Mouse (Mus musculus): ENCODE data around the gene Gnat3. TPM values are rescaled to one million over a fixed set of nuclear protein-coding genes. Genes with fewer than 3 reads are reported as not detected.

The Gnat3 gene
- polyA plus RNA-seq, 1 experiment = not detected

DNA sequence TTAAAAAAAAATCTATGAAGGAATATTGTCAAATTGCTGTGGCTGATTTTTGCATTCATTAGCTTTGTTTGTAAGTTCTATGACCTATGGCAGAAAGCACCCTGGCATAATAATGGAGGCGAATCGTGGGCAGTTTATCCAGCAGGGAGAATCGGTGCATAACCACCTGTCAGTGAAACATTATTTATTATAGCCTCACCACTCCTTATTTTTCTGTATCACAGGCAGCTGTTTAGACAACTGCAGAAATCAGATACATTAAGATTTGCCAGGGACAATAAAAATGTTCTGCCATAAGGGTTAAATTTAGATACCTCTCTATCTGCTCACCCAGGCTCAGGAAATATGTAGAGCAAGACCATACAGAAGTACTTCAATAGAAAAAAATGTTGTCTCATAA is 22.2 kb downstream of the Gnat3 start:
- TF ChIP-seq POLR2A (IDR thresholded peaks at IDR 0.05; ENCODE audit: low read depth, low read length) (no peak), CTCF (conservative IDR thresholded peaks at IDR 0.05; ENCODE audit: insufficient read depth, insufficient read length, low read depth, low read length) (no peak)
- no peak for DNase-seq

DNA sequence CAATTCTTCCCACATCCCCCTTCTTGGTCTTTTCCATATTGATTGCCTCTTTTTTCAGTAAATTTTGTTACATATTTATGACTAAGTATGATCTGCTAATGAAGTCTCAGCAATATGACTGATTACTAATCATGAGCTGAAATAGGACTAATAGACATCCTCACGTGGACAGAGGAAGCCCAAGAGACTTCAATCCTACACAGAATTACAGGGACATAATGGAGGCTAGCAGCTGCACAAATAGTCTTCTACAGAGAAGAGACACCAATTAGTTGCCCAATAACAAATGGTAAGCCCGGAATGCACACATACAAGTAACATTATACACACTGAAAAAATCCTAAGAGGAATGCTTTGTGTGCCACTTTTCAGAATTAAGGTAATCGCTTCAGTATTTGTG is 24.3 kb downstream of the Gnat3 start:
- Histone ChIP-seq H3K27me3 (replicated peaks; ENCODE audit: control insufficient read depth, insufficient read depth, low read length) (no peaks in the 10 kb centered on the region), H3K36me3 (ENCODE audit: control insufficient read depth, insufficient read depth, low read length) (no peaks in the 10 kb centered on the region), H3K27ac (ENCODE audit: insufficient read depth, low read depth, low read length) (no peak overlapping the region), H3K4me1 (ENCODE audit: control insufficient read depth, insufficient read depth, low read length) (no peaks in the 10 kb centered on the region), H3K4me3 (ENCODE audit: insufficient read depth, low read depth, low read length) (no peak overlapping the region)
- no peak for DNase-seq
- 75% methylated on average over 3 of the region's 3 CpGs for WGBS
- TF ChIP-seq CTCF (conservative IDR thresholded peaks at IDR 0.05; ENCODE audit: insufficient read depth, insufficient read length, low read depth, low read length) (no peak), POLR2A (IDR thresholded peaks at IDR 0.05; ENCODE audit: low read depth, low read length) (no peak)

More for the DNA sequence above, 22.2 kb downstream of the Gnat3 start:
- Histone ChIP-seq H3K27me3 (replicated peaks; ENCODE audit: control insufficient read depth, insufficient read depth, low read length) (no peaks in the 10 kb centered on the region), H3K36me3 (ENCODE audit: control insufficient read depth, insufficient read depth, low read length) (no peaks in the 10 kb centered on the region), H3K4me3 (ENCODE audit: insufficient read depth, low read depth, low read length) (no peak overlapping the region), H3K4me1 (ENCODE audit: control insufficient read depth, insufficient read depth, low read length) (no peaks in the 10 kb centered on the region), H3K27ac (ENCODE audit: insufficient read depth, low read depth, low read length) (no peak overlapping the region)
- WGBS = 43% methylated on average over 3 of the region's 3 CpGs

DNA sequence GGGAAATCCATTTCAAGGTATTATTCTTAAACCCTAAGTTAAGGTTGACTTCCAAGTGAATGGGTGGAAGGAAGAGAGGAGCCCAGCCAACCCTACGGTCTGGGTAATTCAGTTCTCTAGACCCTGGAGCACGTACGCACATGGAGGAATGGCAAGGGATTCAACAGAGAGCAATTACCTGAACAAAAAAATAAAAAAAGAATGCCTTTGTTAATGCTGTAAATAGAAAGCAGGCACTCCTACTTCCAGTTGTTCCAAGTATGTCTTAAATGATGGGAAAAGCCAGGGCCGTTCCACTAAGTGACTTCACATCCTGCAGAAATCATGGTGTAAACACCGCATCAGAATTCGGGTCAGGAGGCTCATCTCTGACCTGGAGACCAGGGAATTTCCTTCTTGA is 28.3 kb downstream of the Gnat3 start:
- no peak for TF ChIP-seq CTCF (conservative IDR thresholded peaks at IDR 0.05; ENCODE audit: insufficient read depth, insufficient read length, low read depth, low read length)
- no peak for TF ChIP-seq POLR2A (IDR thresholded peaks at IDR 0.05; ENCODE audit: low read depth, low read length)
- H3K27ac ChIP-seq (ENCODE audit: insufficient read depth, low read depth, low read length) = no peak overlapping the region
- DNase-seq = no peak
- no peak overlapping the region for H3K4me3 ChIP-seq (ENCODE audit: insufficient read depth, low read depth, low read length)
- no peaks in the 10 kb centered on the region for H3K4me1 ChIP-seq (ENCODE audit: control insufficient read depth, insufficient read depth, low read length)
- WGBS = 72% methylated on average over 6 of the region's 6 CpGs
- no peaks in the 10 kb centered on the region for H3K36me3 ChIP-seq (ENCODE audit: control insufficient read depth, insufficient read depth, low read length)
- no peaks in the 10 kb centered on the region for H3K27me3 ChIP-seq (replicated peaks; ENCODE audit: control insufficient read depth, insufficient read depth, low read length)

DNA sequence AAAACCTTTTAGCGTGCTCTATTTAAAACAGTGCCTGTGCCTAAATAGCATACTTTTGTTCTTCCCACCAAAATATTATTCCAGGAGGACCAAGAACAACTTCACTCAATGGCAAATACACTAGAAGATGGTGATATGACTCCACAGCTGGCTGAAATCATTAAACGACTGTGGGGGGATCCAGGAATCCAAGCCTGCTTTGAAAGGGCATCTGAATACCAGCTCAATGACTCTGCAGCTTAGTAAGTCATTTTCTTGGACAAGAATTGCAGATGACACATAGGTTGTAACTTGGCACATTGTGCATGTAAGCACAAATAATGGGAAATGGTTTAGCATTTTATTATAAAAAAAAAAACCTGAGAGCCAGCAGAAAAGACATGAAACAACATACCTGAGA is 37.2 kb downstream of the Gnat3 start:
- H3K4me3 ChIP-seq (ENCODE audit: insufficient read depth, low read depth, low read length) = no peak overlapping the region
- no peak for DNase-seq
- no peak for TF ChIP-seq CTCF (conservative IDR thresholded peaks at IDR 0.05; ENCODE audit: insufficient read depth, insufficient read length, low read depth, low read length)
- no peak for TF ChIP-seq POLR2A (IDR thresholded peaks at IDR 0.05; ENCODE audit: low read depth, low read length)
- no peak overlapping the region for H3K27ac ChIP-seq (ENCODE audit: insufficient read depth, low read depth, low read length)
- no peaks in the 10 kb centered on the region for H3K36me3 ChIP-seq (ENCODE audit: control insufficient read depth, insufficient read depth, low read length)
- WGBS = 64% methylated on average over 2 of the region's 2 CpGs
- H3K4me1 ChIP-seq (ENCODE audit: control insufficient read depth, insufficient read depth, low read length) = no peaks in the 10 kb centered on the region
- H3K27me3 ChIP-seq (replicated peaks; ENCODE audit: control insufficient read depth, insufficient read depth, low read length) = no peaks in the 10 kb centered on the region

DNA sequence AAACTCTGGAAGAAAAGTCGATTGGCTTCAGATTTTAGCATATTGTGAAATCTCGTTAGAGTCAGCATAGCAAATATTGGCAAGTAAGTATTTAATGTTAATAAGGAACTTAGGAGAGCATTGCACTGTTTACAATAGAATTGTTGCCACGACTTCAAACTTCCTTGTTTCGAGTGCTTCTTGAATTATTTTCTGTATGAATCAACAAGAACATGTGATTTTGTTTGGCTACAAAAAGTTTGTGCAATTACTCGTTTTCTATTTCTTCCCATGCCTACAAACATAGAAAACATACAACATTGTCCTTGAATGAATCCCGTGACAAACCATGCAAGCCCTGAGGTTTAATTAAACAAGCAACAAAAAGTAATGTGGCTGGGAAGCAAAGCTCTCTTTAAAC is 37.8 kb downstream of the Gnat3 start:
- no peak for DNase-seq

DNA sequence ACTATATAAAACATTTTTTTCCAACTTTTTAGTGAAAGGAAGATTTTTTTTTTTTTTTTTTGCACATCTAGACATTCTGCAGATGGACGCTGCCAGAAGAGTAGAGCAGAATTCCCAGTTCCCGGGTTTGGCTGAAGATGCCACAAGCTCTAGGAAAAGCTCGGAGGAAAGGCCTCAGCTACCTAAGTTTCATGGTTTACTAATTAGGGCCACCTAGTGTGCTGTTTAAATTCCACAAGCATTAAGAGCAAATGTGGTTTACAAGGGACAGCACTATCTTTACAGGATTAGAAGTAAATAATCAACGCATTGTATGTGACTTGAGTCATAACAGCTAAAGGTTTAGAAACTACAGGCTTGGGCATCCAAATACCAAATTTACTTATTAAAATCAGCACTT is 39.3 kb downstream of the Gnat3 start:
- no peaks in the 10 kb centered on the region for H3K36me3 ChIP-seq (ENCODE audit: control insufficient read depth, insufficient read depth, low read length)

More for the DNA sequence above, 37.8 kb downstream of the Gnat3 start:
- Histone ChIP-seq H3K27ac (ENCODE audit: insufficient read depth, low read depth, low read length) (no peak overlapping the region), H3K36me3 (ENCODE audit: control insufficient read depth, insufficient read depth, low read length) (no peaks in the 10 kb centered on the region), H3K4me3 (ENCODE audit: insufficient read depth, low read depth, low read length) (no peak overlapping the region), H3K27me3 (replicated peaks; ENCODE audit: control insufficient read depth, insufficient read depth, low read length) (no peaks in the 10 kb centered on the region), H3K4me1 (ENCODE audit: control insufficient read depth, insufficient read depth, low read length) (no peaks in the 10 kb centered on the region)
- WGBS = 70% methylated on average over 6 of the region's 6 CpGs
- TF ChIP-seq POLR2A (IDR thresholded peaks at IDR 0.05; ENCODE audit: low read depth, low read length) (no peak), CTCF (conservative IDR thresholded peaks at IDR 0.05; ENCODE audit: insufficient read depth, insufficient read length, low read depth, low read length) (no peak)

DNA sequence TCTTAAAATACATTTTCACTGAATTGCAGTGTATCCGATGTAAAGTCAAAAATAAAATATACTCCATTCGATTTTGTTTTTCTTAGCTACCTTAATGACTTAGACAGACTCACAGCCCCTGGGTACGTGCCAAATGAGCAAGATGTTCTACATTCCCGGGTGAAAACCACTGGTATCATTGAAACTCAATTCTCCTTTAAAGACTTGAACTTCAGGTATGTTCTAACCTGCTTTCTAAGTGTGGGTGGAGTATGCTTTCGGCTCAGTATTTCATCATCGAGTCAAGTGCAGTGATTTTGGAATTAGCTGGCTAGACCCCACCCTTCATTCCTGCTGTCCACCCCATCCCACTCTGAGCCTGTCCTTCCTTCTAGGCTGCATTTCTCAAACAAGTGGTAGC is 41.3 kb downstream of the Gnat3 start:
- H3K27me3 ChIP-seq (replicated peaks; ENCODE audit: control insufficient read depth, insufficient read depth, low read length) = no peaks in the 10 kb centered on the region
- no peak overlapping the region for H3K27ac ChIP-seq (ENCODE audit: insufficient read depth, low read depth, low read length)
- H3K4me3 ChIP-seq (ENCODE audit: insufficient read depth, low read depth, low read length) = no peak overlapping the region
- TF ChIP-seq CTCF (conservative IDR thresholded peaks at IDR 0.05; ENCODE audit: insufficient read depth, insufficient read length, low read depth, low read length) = no peak
- TF ChIP-seq POLR2A (IDR thresholded peaks at IDR 0.05; ENCODE audit: low read depth, low read length) = no peak
- 73% methylated on average over 6 of the region's 6 CpGs for WGBS
- no peak for DNase-seq
- no peaks in the 10 kb centered on the region for H3K36me3 ChIP-seq (ENCODE audit: control insufficient read depth, insufficient read depth, low read length)
- peaks cover 5% of the 10 kb centered on the region; the same call in 1 of the 2 replicates for H3K4me1 ChIP-seq (ENCODE audit: control insufficient read depth, insufficient read depth, low read length)

More for the DNA sequence above, 39.3 kb downstream of the Gnat3 start:
- WGBS = 49% methylated on average over 4 of the region's 4 CpGs
- Histone ChIP-seq H3K27me3 (replicated peaks; ENCODE audit: control insufficient read depth, insufficient read depth, low read length) (no peaks in the 10 kb centered on the region), H3K4me1 (ENCODE audit: control insufficient read depth, insufficient read depth, low read length) (peaks cover 5% of the 10 kb centered on the region; the same call in 1 of the 2 replicates), H3K27ac (ENCODE audit: insufficient read depth, low read depth, low read length) (no peak overlapping the region), H3K4me3 (ENCODE audit: insufficient read depth, low read depth, low read length) (no peak overlapping the region)
- peak; percentile 40 for DNase-seq
- TF ChIP-seq POLR2A (IDR thresholded peaks at IDR 0.05; ENCODE audit: low read depth, low read length) (no peak), CTCF (conservative IDR thresholded peaks at IDR 0.05; ENCODE audit: insufficient read depth, insufficient read length, low read depth, low read length) (no peak)
